Mouse (Mus musculus) E14TG2a.4 (cell line): Measurements from ENCODE around the gene Smpdl3b.

Experiments
- CTCF ChIP-seq: conservative IDR thresholded peaks from 2 replicates; pipeline ENCODE4 v1.5.1; 2014; ENCODE audit warnings: low read length
- NANOG ChIP-seq: IDR thresholded peaks from 2 replicates; pipeline ENCODE4 v1.6.1; 2014; ENCODE audit warnings: borderline replicate concordance, low read length, mixed read lengths
- POU5F1 ChIP-seq: IDR thresholded peaks from 2 replicates; pipeline ENCODE4 v1.6.1; 2014; ENCODE audit warnings: low read length, borderline replicate concordance

DNA sequence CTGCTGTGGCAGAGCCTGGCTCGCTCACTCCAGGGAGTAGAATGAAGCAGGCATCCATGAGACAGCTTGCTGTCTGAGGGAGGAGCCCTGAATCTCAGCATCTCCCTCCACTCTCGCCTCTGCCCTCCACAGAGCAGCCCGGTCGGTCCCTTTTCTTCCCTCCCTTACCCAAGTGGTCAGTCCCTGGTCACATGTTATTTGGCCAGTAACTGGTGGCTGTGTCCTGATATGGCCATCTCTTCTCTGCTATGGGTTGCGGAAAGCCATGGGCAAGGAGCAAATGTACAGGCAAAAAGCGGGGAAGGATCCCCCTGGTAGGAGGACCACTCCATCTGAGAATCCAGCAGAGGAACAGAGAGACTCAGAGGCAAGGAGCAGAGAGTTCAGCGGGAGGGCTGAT lies 38.1 kb upstream of the Smpdl3b start:
- TF ChIP-seq POU5F1: no peak
- no peak for TF ChIP-seq CTCF
- TF ChIP-seq NANOG: no peak
